Mouse (Mus musculus): ENCODE data around the gene Gm49380.
"Not testable (repeated sequence)": the region's sequence is repeated elsewhere in the genome, so short reads cannot be mapped to it uniquely, and the experiment has no call there.

Gm49380 gene

GRCm38 (mm10) chr9:44124317-44124716, 11.0 kb upstream of the Gm49380 start:
- no peak for DNase-seq

- no peak for DNase-seq
These were observed 6.7 kb upstream of the Gm49380 start for GRCm38 (mm10) chr9:44119948-44120465.

- peak; percentile 67 for DNase-seq
These were observed 5.7 kb upstream of the Gm49380 start for GRCm38 (mm10) chr9:44119011-44119410.

GRCm38 (mm10) chr9:44116182-44116581, 2.9 kb upstream of the Gm49380 start:
- no peak for DNase-seq

GRCm38 (mm10) chr9:44115599-44115998, 2.3 kb upstream of the Gm49380 start:
- DNase-seq = no peak

GRCm38 (mm10) chr9:44114453-44114852, 1.2 kb upstream of the Gm49380 start:
- DNase-seq = no peak

GRCm38 (mm10) chr9:44111909-44112308, 1.4 kb downstream of the Gm49380 start:
- DNase-seq = not testable (repeated sequence)

- peak; percentile 87 for DNase-seq
These were observed 3.8 kb downstream of the Gm49380 start for GRCm38 (mm10) chr9:44109360-44110095.

GRCm38 (mm10) chr9:44108269-44109055, 4.8 kb downstream of the Gm49380 start:
- no peak for DNase-seq

- DNase-seq = peak; percentile 80
These were observed 5.6 kb downstream of the Gm49380 start for GRCm38 (mm10) chr9:44107557-44108179.

- peak; percentile 94 for DNase-seq
These were observed 6.2 kb downstream of the Gm49380 start, which contains the start of gene C1qtnf5 for GRCm38 (mm10) chr9:44107110-44107509. Gene C1qtnf5 (plus strand): TSS chr9:44107245.

GRCm38 (mm10) chr9:44106596-44106995, 6.7 kb downstream of the Gm49380 start:
- no peak for DNase-seq

GRCm38 (mm10) chr9:44106182-44106581, 7.1 kb downstream of the Gm49380 start:
- DNase-seq = no peak

- no peak for DNase-seq
These were observed 7.5 kb downstream of the Gm49380 start for GRCm38 (mm10) chr9:44105781-44106180.

- no peak for DNase-seq
These were observed 8.4 kb downstream of the Gm49380 start for GRCm38 (mm10) chr9:44104881-44105280.

GRCm38 (mm10) chr9:44101490-44101889, 11.8 kb downstream of the Gm49380 start, which contains the start of gene Mfrp:
Gene Mfrp (plus strand): TSS chr9:44101729.
- DNase-seq = no peak

- DNase-seq = no peak
These were observed 16.8 kb downstream of the Gm49380 start for GRCm38 (mm10) chr9:44096536-44096935.

GRCm38 (mm10) chr9:44095781-44096180, 17.5 kb downstream of the Gm49380 start:
- no peak for DNase-seq

GRCm38 (mm10) chr9:44094737-44095136, 18.6 kb downstream of the Gm49380 start:
- DNase-seq = no peak

GRCm38 (mm10) chr9:44093612-44094503, 19.4 kb downstream of the Gm49380 start:
- peak; percentile 88 for DNase-seq

GRCm38 (mm10) chr9:44088877-44089608, 24.3 kb downstream of the Gm49380 start:
- no peak for DNase-seq
